Mouse (Mus musculus): Measurements from ENCODE around the gene Rpusd4.

DNA sequence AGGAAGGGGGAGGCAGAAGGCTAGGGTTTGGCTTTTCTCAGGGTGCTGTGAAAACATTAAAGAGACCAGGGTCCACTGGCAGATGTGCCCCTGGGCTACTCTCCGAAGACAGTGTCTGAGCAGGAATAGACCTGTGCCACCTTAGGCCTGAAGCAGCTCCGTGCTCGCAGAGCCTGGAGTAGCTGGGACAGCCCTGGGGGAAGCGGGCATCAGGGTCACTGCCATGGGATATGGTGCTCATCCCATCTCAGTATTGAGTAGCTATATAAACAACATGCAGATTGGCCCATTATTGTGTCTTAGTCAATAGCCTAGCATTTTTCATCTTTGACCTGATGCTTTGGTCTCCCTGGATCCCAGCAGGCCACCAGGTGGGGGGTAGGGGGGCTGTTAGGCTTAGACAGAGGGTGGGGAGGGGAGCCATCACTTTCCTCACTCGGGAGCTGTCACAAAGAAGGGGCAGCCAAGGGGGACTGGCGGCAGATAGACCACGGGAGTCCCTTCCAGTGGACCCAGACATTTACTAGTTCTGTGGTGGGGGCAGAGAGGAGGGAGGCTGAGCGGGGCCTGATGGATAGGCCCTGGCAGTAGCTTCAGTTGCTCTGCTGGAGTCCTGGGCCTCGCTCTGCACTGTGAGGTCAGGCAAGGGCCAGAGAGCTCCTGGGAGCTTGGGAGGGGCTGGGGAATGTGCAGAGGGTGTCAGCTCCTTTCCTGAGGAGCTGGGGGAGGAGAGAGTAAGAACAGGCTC lies 49.7 kb downstream of the Rpusd4 start:
- no peak for TF ChIP-seq GATA1 (IDR thresholded peaks at IDR 0.05; ENCODE audit: low read length)
- TF ChIP-seq TAL1 (IDR thresholded peaks at IDR 0.05; ENCODE audit: low read length): no peak
